In genomic region chr2:180135414-180135813, GRCm38 (mm10) we compare ENCODE assay signal across 28 mouse cellular contexts. TPM values are rescaled to one million over a fixed set of nuclear protein-coding genes. Genes with fewer than 3 reads are reported as not detected.
"Had no signal": no experiment of that assay in that cellular context is flagged by ENCODE, and none has a peak within 500 bp of the region (broad histone marks: within the 10 kb centered on the region; RNA-seq: fewer than 3 reads in every experiment).

No protein-coding gene starts in this region.

- H3K4me1 ChIP-seq: hindbrain, embryonic 13.5 days; hindbrain, embryonic 15.5 days; kidney, embryonic 15.5 days; limb, embryonic 10.5 days; limb, embryonic 12.5 days had no signal

- H3K27ac ChIP-seq: heart, embryonic 10.5 days; hindbrain, embryonic 13.5 days; hindbrain, embryonic 15.5 days; hindbrain, postnatal 0 days; kidney, embryonic 15.5 days; kidney, postnatal 0 days; limb, embryonic 10.5 days; limb, embryonic 12.5 days; liver, embryonic 12.5 days; liver, embryonic 15.5 days had no signal

- H3K4me2 ChIP-seq: hindbrain, embryonic 13.5 days; hindbrain, embryonic 15.5 days; kidney, embryonic 15.5 days; limb, embryonic 12.5 days; liver, embryonic 12.5 days; liver, embryonic 15.5 days had no signal

- H3K9ac ChIP-seq: hindbrain, embryonic 13.5 days; hindbrain, embryonic 15.5 days; kidney, embryonic 15.5 days; limb, embryonic 12.5 days; liver, embryonic 12.5 days; liver, embryonic 15.5 days had no signal

- ATAC-seq: hindbrain, postnatal 0 days; intestine, embryonic 16.5 days; liver, embryonic 12.5 days had no signal

- H3K4me3 ChIP-seq: heart, embryonic 10.5 days; hindbrain, embryonic 13.5 days; hindbrain, embryonic 15.5 days; kidney, embryonic 15.5 days; limb, embryonic 10.5 days; limb, embryonic 12.5 days; liver, embryonic 12.5 days; liver, embryonic 15.5 days had no signal

- DNase-seq: gastrocnemius, postnatal 14 days; gastrocnemius, postnatal 36 days; heart, adult 18-20 months; heart, postnatal 10 days; heart, postnatal 36 days; kidney, adult 11 months; kidney, adult 2 months; kidney, adult 9 months; kidney, postnatal 14 days; kidney, postnatal 36 days; layer of hippocampus, adult 9-11 months; layer of hippocampus, postnatal 36 days; liver had no signal

- H3K27me3 ChIP-seq: hindbrain, embryonic 13.5 days; hindbrain, embryonic 15.5 days; kidney, embryonic 15.5 days; limb, embryonic 12.5 days; liver, embryonic 12.5 days; liver, embryonic 15.5 days had no signal

- H3K9me3 ChIP-seq: heart, embryonic 10.5 days; hindbrain, embryonic 13.5 days; hindbrain, embryonic 15.5 days; kidney, embryonic 15.5 days; limb, embryonic 10.5 days; limb, embryonic 12.5 days; liver, embryonic 12.5 days; liver, embryonic 15.5 days had no signal

RNA-seq across cellular contexts. Expression of gene Hrh3, which starts 31.1 kb away (rescaled TPM):
- total RNA-seq: gastrocnemius, adult 18-20 months; gastrocnemius, adult 8-10 months; gastrocnemius, postnatal 36 days; heart, adult 18-20 months; heart, postnatal 10 days; hematopoietic stem cell, adult 5-6 weeks had no signal
- polyA plus RNA-seq: heart, embryonic 10.5 days; heart, embryonic 14.5 days; kidney, embryonic 15.5 days; kidney, postnatal 0 days; limb, embryonic 10.5 days; liver, embryonic 12.5 days; liver, embryonic 15.5 days had no signal
